ENCODE assay signal across 7 mouse cellular contexts in genomic region chr1:88275698-88276523, GRCm38 (mm10). TPM values are rescaled to one million over a fixed set of nuclear protein-coding genes. Genes with fewer than 3 reads are reported as not detected.
DNase-seq lines count a peak whose midpoint lies in the region; ATAC-seq and TF ChIP-seq lines count a peak whose summit lies in the region.

No protein-coding gene starts in this region.

- H3K9ac ChIP-seq in forebrain, embryonic 12.5 days, result peak overlapping the region; percentile 63

- 70% methylated on average over 13 of the region's 13 CpGs for WGBS in forebrain, embryonic 12.5 days
- 72% methylated on average over 13 of the region's 13 CpGs for WGBS in limb, embryonic 10.5 days

- no peak overlapping the region for H3K27ac ChIP-seq in forebrain, embryonic 12.5 days
- H3K27ac ChIP-seq in limb, embryonic 10.5 days, result peak overlapping the region; percentile 92

- H3K9me3 ChIP-seq in forebrain, embryonic 12.5 days, result no peaks in the 10 kb centered on the region; the same call in 1 of the 2 replicates
- H3K9me3 ChIP-seq in limb, embryonic 10.5 days (replicated peaks), result peaks cover 14% of the 10 kb centered on the region; the same call in 1 of the 2 replicates

- no peak for TF ChIP-seq CTCF in brain, embryonic 14.5 days (IDR thresholded peaks at IDR 0.05; ENCODE audit: borderline replicate concordance, extremely low read depth, insufficient read depth, insufficient read length)

- ATAC-seq in forebrain, embryonic 12.5 days (ENCODE audit: low FRiP score), result no peak
- no peak for ATAC-seq in activated CD4-positive, CD25-positive, alpha-beta regulatory T cell, adult 4 months

- intact Hi-C loops in left cerebral cortex, postnatal 25 days (cut with DNase I), result loop anchor here (10.0 kb wide), 1 partner anchor 951 kb away; the partner anchor contains the start of gene Gigyf2

- peaks cover 49% of the 10 kb centered on the region for H3K36me3 ChIP-seq in forebrain, embryonic 12.5 days (replicated peaks)
- H3K36me3 ChIP-seq in limb, embryonic 10.5 days, result peaks cover 51% of the 10 kb centered on the region

- H3K4me3 ChIP-seq in forebrain, embryonic 12.5 days (replicated peaks), result peak overlapping the region; percentile 48
- peak overlapping the region; percentile 61 for H3K4me3 ChIP-seq in limb, embryonic 10.5 days

- no peaks in the 10 kb centered on the region for H3K27me3 ChIP-seq in forebrain, embryonic 12.5 days
- H3K27me3 ChIP-seq in limb, embryonic 10.5 days (ENCODE audit: low read depth, poor library complexity, severe bottlenecking), result no peaks in the 10 kb centered on the region

- DNase-seq in left cerebral cortex, postnatal 25 days (ENCODE audit: low spot score in 2 of 2), result peak; percentile 16 to 18
- no peak for DNase-seq in left cerebral cortex, adult 11 months (ENCODE audit: low spot score)
- DNase-seq in brain, embryonic 14.5 days (ENCODE audit: low read depth), result peak; percentile 53
- DNase-seq in limb, embryonic 10.5 days (ENCODE audit: low spot score), result no peak
- peak; percentile 67 for DNase-seq in naive thymus-derived CD4-positive, alpha-beta T cell, adult 2 months (ENCODE audit: low read depth)

- peaks cover 24% of the 10 kb centered on the region for H3K4me1 ChIP-seq in forebrain, embryonic 12.5 days
- peaks cover 14% of the 10 kb centered on the region for H3K4me1 ChIP-seq in limb, embryonic 10.5 days

- TF ChIP-seq POLR2A in brain, embryonic 14.5 days (IDR thresholded peaks at IDR 0.05; ENCODE audit: borderline replicate concordance, extremely low read depth, insufficient read depth, insufficient read length, poor library complexity, severe bottlenecking), result no peak

- peak overlapping the region; percentile 54 for H3K4me2 ChIP-seq in forebrain, embryonic 12.5 days

RNA-seq across cellular contexts. Expression of gene Hjurp, which starts 1.5 kb away (rescaled TPM):
- 10 to 100 TPM; 32.8 to 37.1 TPM for total RNA-seq in left cerebral cortex, postnatal 25 days (2021)
- polyA plus RNA-seq in brain, embryonic 14.5 days (2012; rRNA removed), result 140 and 179 TPM in 2 replicates
- 209 and 210 TPM in 2 replicates for polyA plus RNA-seq in forebrain, embryonic 12.5 days (2016; fragmentation: Nextera tagmentation; extraction: Ambion mirVana)
- polyA plus RNA-seq in limb, embryonic 10.5 days (2016; fragmentation: Nextera tagmentation; extraction: Ambion mirVana), result 206 and 245 TPM in 2 replicates
- 10 to 100 TPM; 38.2 to 70.5 TPM for polyA plus RNA-seq in activated CD4-positive, CD25-positive, alpha-beta regulatory T cell, adult 4 months (2017; shearing (Covaris generic))

RNA-seq across cellular contexts. Expression of gene Trpm8, which starts 1.6 kb away (rescaled TPM):
- under 1 TPM; 0.11 to 0.21 TPM for total RNA-seq in left cerebral cortex, postnatal 25 days (2021)
- 0.10 TPM in 2 replicates for polyA plus RNA-seq in brain, embryonic 14.5 days (2012; rRNA removed)
- not detected in 2 replicates for polyA plus RNA-seq in forebrain, embryonic 12.5 days (2016; fragmentation: Nextera tagmentation; extraction: Ambion mirVana)
- not detected in 2 replicates for polyA plus RNA-seq in limb, embryonic 10.5 days (2016; fragmentation: Nextera tagmentation; extraction: Ambion mirVana)
- polyA plus RNA-seq in activated CD4-positive, CD25-positive, alpha-beta regulatory T cell, adult 4 months (2017; shearing (Covaris generic)), result not detected

RNA-seq across cellular contexts. Expression of gene Mroh2a, which starts 49.1 kb away (rescaled TPM):
- under 1 TPM in 1 of 2 experiments, not detected in 1; 0.07 TPM for total RNA-seq in left cerebral cortex, postnatal 25 days (2021)
- 0.04 and 0.14 TPM in 2 replicates for polyA plus RNA-seq in brain, embryonic 14.5 days (2012; rRNA removed)
- polyA plus RNA-seq in forebrain, embryonic 12.5 days (2016; fragmentation: Nextera tagmentation; extraction: Ambion mirVana), result 1.4 and 1.7 TPM in 2 replicates
- polyA plus RNA-seq in limb, embryonic 10.5 days (2016; fragmentation: Nextera tagmentation; extraction: Ambion mirVana), result 1.2 and 1.3 TPM in 2 replicates
- polyA plus RNA-seq in activated CD4-positive, CD25-positive, alpha-beta regulatory T cell, adult 4 months (2017; shearing (Covaris generic)), result 1 to 10 TPM; 1.4 to 2.5 TPM

Comparison
In these comparisons a context has a peak if more than half of its experiments do, and no peak if none do; other contexts are left out.
1. DNase-seq: peak in left cerebral cortex, postnatal 25 days (2 of 2), brain, embryonic 14.5 days (single experiment) and naive thymus-derived CD4-positive, alpha-beta T cell, adult 2 months (single experiment); none in left cerebral cortex, adult 11 months (single experiment) and limb, embryonic 10.5 days (single experiment).